Mouse (Mus musculus): Measurements from ENCODE around the gene Fam72a.

- TF ChIP-seq CTCF (IDR thresholded peaks at IDR 0.05) (no peak), EP300 (IDR thresholded peaks at IDR 0.05) (no peak)
Observed at GRCm38 (mm10) chr1:131482242-131482641, 45.5 kb upstream of the Fam72a start.

Measured in lung, postnatal 0 days (tissue).